Mouse (Mus musculus) hindbrain, embryonic 12.5 days (tissue): ENCODE results near the gene Kcne1. TPM values are rescaled to one million over a fixed set of nuclear protein-coding genes. Genes with fewer than 3 reads are reported as not detected.
A peak's percentile ranks its signal among the peaks of the same experiment; 100 is the strongest.

ENCODE experiments used
- ATAC-seq: fragments of 200-750 bp; cut with Nextera tagmentation; 2 replicates; pipeline ENCODE4 v1.8.0; 2017; ENCODE audit warnings: moderate TSS enrichment; ENCODE audit not compliant: low FRiP score
- H3K27ac ChIP-seq: fragments of 300-500 bp; sonication (generic); 2 replicates; pipeline ENCODE4 v1.5.1; 2016; ENCODE audit warnings: mild to moderate bottlenecking
- H3K27me3 ChIP-seq: fragments of 300-500 bp; sonication (generic); 2 replicates; pipeline ENCODE4 v1.6.1; 2016; ENCODE audit warnings: mild to moderate bottlenecking
- H3K36me3 ChIP-seq: fragments of 300-500 bp; sonication (generic); 2 replicates; pipeline ENCODE4 v1.6.1; 2016; ENCODE audit warnings: mild to moderate bottlenecking
- H3K4me1 ChIP-seq: fragments of 300-500 bp; sonication (generic); 2 replicates; pipeline ENCODE4 v1.6.1; 2016
- H3K4me2 ChIP-seq: fragments of 300-500 bp; sonication (generic); replicated peaks from 2 replicates; pipeline ENCODE4 v1.6.1; 2016; ENCODE audit warnings: mild to moderate bottlenecking
- H3K4me3 ChIP-seq: fragments of 300-500 bp; sonication (generic); 2 replicates; pipeline ENCODE4 v1.5.1; 2016; ENCODE audit warnings: mild to moderate bottlenecking
- H3K9ac ChIP-seq: fragments of 300-500 bp; sonication (generic); 2 replicates; pipeline ENCODE4 v1.6.1; 2016; ENCODE audit warnings: mild to moderate bottlenecking, moderate library complexity
- H3K9me3 ChIP-seq: fragments of 300-500 bp; sonication (generic); replicated peaks from 2 replicates; pipeline ENCODE4 v1.6.1; 2016; ENCODE audit warnings: mild to moderate bottlenecking
- WGBS: fragments of 180-500 bp; shearing (Covaris S2); methylation state at CpG from one replicate; pipeline ENCODE4 v1.1.7; 2016; 5-methylcytosine and 5-hydroxymethylcytosine counted together
- polyA plus RNA-seq: library from polyadenylated mRNA; unstranded; fragments of >200 nt; fragmentation: Nextera tagmentation; extraction: Ambion mirVana; gene quantifications from 2 replicates; pipeline ENCODE4 v1.2.1, GENCODE M21; 2016

Gene Kcne1
- polyA plus RNA-seq, 1 experiment from 2014 or later = 0.13 TPM

DNA sequence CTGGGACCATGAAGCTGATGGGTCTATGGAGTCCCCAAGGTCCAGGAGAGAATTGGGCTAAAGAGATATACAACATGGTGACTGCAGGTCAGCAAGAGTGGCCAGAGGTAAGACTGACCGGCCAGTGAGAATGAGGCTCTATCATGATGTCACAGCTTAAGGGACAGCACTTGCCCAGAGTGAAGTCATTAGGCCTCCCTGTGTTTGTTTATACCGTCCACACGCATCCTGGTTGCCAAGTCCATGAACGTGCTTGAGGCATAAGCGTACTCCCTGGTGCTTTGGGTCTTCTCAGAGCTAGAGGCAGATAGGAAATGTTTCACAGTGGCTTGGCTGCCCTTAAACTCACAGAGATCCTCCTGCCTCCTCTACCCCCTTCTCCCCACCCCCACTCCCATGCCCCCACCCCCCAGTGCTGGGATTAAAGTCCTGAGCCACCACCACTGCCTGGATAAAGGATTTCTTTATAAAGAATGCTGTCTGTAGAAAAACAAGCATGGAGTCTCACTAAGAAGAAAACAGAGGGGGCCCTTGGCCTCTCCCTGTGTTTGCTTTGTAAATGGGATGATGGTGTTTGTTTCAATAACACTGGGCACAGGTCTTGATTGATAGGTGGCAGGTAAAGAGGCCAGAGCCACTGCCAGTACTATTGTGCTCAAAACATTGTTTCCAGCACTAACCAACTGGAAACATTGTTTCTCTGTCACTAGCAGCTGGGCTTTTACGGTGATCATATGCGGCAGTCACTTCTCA lies 34.8 kb downstream of the Kcne1 start:
- no peak; the same call in 1 of the 2 replicates for ATAC-seq
- H3K27ac ChIP-seq = no peak overlapping the region
- H3K9me3 ChIP-seq = no peaks in the 10 kb centered on the region
- 30% methylated on average over 7 of the region's 7 CpGs for WGBS
- no peaks in the 10 kb centered on the region; the same call in 1 of the 2 replicates for H3K27me3 ChIP-seq
- peaks cover 13% of the 10 kb centered on the region for H3K4me1 ChIP-seq
- no peak overlapping the region for H3K4me3 ChIP-seq
- H3K4me2 ChIP-seq = no peak overlapping the region
- no peaks in the 10 kb centered on the region for H3K36me3 ChIP-seq
- no peak overlapping the region for H3K9ac ChIP-seq

DNA sequence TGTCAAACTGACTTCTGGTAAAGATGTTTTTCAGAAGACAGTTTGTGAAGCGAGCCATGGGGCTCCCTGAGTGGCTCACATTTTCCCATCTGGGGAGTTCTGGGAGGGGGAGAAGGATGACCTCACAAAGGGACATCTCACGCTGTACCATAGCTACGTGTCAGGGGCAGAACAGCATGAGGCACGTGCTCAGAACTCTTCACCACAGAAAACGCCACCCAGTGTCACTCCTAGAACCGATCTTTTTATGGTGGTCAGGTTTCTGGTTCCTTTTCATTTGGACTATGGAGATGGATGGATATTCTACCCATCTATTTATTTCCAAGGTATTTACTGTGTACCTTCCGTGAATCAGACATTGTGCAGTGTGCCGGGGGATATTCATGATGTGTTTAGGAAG lies 37.9 kb downstream of the Kcne1 start, which contains the start of gene Fam243:
Gene Fam243, minus strand, starts transcription at position 101 of the 400 bp plus-strand sequence.
- ATAC-seq = no peak
- Histone ChIP-seq H3K4me2 (no peak within 1 kb of the TSS), H3K9ac (no peak within 1 kb of the TSS), H3K4me3 (no peak within 1 kb of the TSS), H3K9me3 (no peaks in the 10 kb centered on the region), H3K4me1 (peaks cover 13% of the 10 kb centered on the region), H3K27me3 (no peaks in the 10 kb centered on the region), H3K27ac (no peak within 1 kb of the TSS), H3K36me3 (0 out of 2 replicates have a peak, but pooled peaks cover 3% of the 10 kb centered on the region)
- 88% methylated on average over 8 of the region's 8 CpGs for WGBS

DNA sequence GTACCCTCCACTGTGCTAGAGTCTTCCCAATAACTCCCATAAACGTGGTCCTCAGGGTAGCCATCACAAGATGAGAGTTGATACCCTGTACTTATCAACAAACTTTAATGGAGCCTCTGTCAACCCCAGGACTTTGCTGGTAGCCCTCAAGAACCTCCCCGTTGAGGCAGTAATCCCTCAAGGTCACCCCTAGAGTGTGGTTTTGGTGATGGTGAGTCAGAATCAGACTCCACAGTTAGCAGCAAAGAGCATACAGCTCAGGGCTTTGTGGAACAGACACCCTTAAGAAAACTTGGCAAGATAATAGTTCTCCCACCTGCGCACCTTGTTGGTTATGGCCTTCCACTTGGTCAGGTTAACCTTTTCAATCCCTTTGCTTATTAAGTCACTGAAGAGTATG lies 38.9 kb downstream of the Kcne1 start:
- no peak overlapping the region for H3K27ac ChIP-seq
- H3K4me2 ChIP-seq = no peak overlapping the region
- H3K9me3 ChIP-seq = no peaks in the 10 kb centered on the region
- no peaks in the 10 kb centered on the region for H3K27me3 ChIP-seq
- 83% methylated on average over 3 of the region's 3 CpGs for WGBS
- no peak for ATAC-seq
- H3K9ac ChIP-seq = no peak overlapping the region
- H3K36me3 ChIP-seq = 0 out of 2 replicates have a peak, but pooled peaks cover 3% of the 10 kb centered on the region
- H3K4me1 ChIP-seq = peaks cover 11% of the 10 kb centered on the region
- H3K4me3 ChIP-seq = no peak overlapping the region

DNA sequence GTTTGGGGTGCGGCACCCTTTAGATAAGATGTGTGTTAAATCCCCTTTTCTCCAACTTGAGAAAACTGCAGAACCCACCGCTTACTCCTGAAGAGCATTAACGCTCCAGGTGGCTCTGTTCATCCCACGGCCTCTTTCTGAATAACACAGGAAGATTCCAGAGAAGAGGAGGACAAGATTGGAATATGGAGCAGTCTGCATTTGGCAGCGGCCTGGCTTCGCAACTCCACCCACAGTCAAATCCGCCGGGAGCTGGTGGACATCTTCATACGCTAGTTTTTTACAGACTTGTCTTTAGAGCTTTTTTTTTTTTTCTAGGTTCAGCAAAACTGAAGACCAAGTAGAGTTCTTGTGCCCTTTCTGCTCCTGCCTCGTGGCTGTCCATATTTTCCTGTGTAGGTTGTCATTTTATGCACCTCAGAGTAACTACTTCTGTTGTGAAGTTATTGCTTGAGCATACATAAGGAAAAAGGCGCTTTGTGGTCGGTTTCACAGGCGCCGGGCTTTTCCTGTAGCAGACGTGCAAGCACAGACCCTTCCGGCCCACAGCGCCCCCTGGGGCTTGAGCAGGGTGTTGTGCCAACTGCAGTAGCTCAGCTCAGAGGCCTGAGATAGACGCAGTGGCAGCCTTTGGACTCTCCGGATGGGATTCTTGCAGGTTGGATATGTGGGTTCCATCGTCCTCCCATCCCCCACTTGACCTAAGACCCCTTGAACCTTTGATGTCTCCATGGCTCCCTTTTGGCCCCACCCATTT lies 39.7 kb downstream of the Kcne1 start:
- Histone ChIP-seq H3K4me3 (no peak overlapping the region), H3K9me3 (no peaks in the 10 kb centered on the region), H3K4me2 (no peak overlapping the region), H3K4me1 (peaks cover 4% of the 10 kb centered on the region), H3K27ac (no peak overlapping the region), H3K36me3 (0 out of 2 replicates have a peak, but pooled peaks cover 3% of the 10 kb centered on the region), H3K27me3 (no peaks in the 10 kb centered on the region), H3K9ac (no peak overlapping the region)
- ATAC-seq = no peak
- 70% methylated on average over 20 of the region's 20 CpGs for WGBS

DNA sequence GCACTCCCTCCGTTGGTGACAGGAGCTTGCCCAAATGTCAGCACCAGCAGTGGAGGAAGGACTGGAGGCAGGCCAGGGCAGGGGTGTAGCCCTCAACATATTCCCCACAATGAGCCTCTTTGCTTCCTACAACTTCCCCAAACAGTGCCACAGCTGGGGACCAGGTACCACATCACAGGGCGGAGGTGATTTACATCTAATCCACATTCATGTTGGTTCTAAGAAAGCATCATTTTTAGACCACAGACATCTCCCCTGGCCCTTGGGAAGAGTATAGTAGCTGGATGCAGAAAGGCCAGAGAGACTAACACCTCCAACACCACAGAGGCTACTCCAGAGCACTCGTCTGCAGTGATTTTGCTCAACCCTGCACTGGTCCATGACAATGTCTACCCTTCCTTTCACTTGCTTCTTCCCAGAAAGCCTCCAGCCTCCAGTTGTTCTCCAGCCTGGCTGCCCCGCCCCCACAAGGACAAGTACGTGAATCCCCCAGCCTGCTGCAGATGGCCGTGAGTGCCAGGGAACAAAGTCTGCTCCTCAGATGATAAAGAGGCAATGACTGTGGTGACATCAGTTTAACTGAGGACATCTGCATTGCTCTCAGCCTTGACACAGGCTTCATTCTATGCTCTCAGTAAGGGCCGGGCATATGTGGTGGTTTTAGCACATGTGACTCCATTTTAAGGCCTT lies 43.1 kb downstream of the Kcne1 start:
- no peaks in the 10 kb centered on the region for H3K4me1 ChIP-seq
- H3K36me3 ChIP-seq = peaks cover 25% of the 10 kb centered on the region
- no peaks in the 10 kb centered on the region for H3K27me3 ChIP-seq
- H3K27ac ChIP-seq = no peak overlapping the region
- H3K9me3 ChIP-seq = no peaks in the 10 kb centered on the region
- WGBS = 68% methylated on average over 7 of the region's 7 CpGs
- H3K4me2 ChIP-seq = no peak overlapping the region
- no peak for ATAC-seq
- no peak overlapping the region for H3K9ac ChIP-seq
- H3K4me3 ChIP-seq = no peak overlapping the region

DNA sequence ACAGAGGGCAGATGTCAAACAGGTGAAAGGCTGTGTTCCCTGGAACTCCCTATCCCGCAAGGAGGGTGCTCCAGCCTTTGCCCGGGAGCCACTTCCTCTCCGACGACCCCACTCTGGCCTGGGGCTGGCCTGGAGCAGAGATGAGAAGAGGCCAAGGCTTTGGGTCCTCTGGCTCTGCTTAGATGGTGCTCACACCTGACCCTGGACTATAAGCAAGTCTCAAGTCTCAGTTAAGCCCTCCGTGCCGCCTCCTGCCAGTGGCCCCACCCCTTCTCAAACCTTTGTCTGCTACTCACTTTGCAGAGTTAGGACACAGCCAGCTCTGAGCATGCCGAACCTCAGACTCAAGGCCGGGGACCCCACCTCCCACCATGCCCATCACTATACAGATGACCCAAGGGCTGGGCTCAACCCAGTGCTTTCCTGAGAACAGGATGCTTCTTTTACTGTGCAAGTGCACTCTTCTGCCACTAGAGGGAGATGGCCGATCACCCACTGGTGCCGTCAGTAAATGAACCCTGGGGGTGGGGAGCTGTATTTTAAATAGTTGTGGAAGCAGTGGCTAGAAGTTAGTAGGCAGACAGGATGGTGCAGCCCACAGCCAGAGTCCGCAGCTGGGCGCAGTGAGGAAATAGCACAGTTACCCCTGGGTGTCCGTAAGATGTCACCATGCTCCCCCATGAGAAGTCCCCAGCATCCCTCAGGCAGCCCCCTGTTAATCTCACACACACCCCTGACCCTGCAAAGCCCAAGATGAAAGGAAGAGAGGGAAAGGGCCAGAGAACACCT lies 45.1 kb downstream of the Kcne1 start:
- Histone ChIP-seq H3K27ac (no peak overlapping the region), H3K4me3 (no peak overlapping the region), H3K4me1 (peaks cover 5% of the 10 kb centered on the region; the same call in 1 of the 2 replicates), H3K36me3 (peaks cover 32% of the 10 kb centered on the region), H3K4me2 (no peak overlapping the region), H3K9me3 (no peaks in the 10 kb centered on the region), H3K27me3 (no peaks in the 10 kb centered on the region), H3K9ac (no peak overlapping the region)
- 55% methylated on average over 13 of the region's 13 CpGs for WGBS
- peak; percentile 80 for ATAC-seq

DNA sequence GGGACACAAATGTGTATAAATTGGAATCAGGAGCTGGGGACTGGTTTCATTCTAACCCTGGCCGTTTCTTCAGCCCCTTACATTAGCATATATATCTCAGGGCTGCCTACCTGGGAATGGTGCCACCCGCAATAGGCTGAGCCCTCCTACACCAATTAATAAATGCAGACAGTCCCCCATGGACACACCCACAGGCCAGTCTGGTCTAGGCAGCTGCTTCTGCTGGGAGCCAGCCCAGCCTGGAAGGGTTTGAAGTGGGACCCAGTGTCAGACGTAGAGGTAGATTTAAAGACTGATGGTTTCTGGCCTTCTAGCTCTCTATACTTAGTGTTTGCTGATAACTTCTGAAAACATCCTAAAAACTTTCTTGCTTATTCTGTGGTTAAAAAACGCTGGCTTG lies 50.1 kb downstream of the Kcne1 start:
- 44% methylated on average over 4 of the region's 4 CpGs for WGBS
- Histone ChIP-seq H3K36me3 (peaks cover 43% of the 10 kb centered on the region), H3K9me3 (no peaks in the 10 kb centered on the region), H3K27me3 (no peaks in the 10 kb centered on the region), H3K4me2 (no peak overlapping the region), H3K4me1 (peaks cover 6% of the 10 kb centered on the region; the same call in 1 of the 2 replicates), H3K9ac (no peak overlapping the region), H3K4me3 (no peak overlapping the region), H3K27ac (no peak overlapping the region)
- no peak for ATAC-seq

DNA sequence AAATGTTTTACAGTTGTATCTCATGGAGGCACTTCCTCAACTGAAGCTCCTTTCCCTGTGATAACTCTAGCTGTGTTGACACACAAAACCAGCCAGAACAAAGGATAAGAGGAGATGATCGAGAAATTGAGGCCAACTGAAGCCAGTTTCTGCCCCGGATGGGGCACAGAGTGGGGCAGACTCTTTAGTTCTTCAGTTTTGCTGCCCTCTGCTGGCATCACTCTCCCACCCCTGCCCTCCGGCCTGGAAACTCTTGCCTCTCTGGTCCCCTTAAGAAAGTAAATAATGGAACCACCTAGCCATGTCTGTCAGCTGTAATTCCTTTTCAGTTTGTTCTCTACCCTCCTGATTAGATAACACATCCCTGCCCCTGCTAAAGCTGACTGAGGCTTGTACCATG lies 51.3 kb downstream of the Kcne1 start:
- ATAC-seq = no peak
- no peak overlapping the region for H3K9ac ChIP-seq
- no peak overlapping the region for H3K27ac ChIP-seq
- no peak overlapping the region for H3K4me2 ChIP-seq
- H3K9me3 ChIP-seq = no peaks in the 10 kb centered on the region
- peaks cover 37% of the 10 kb centered on the region for H3K36me3 ChIP-seq
- H3K4me1 ChIP-seq = peaks cover 7% of the 10 kb centered on the region
- H3K27me3 ChIP-seq = no peaks in the 10 kb centered on the region
- WGBS = 81% methylated on average over 3 of the region's 3 CpGs
- no peak overlapping the region for H3K4me3 ChIP-seq

DNA sequence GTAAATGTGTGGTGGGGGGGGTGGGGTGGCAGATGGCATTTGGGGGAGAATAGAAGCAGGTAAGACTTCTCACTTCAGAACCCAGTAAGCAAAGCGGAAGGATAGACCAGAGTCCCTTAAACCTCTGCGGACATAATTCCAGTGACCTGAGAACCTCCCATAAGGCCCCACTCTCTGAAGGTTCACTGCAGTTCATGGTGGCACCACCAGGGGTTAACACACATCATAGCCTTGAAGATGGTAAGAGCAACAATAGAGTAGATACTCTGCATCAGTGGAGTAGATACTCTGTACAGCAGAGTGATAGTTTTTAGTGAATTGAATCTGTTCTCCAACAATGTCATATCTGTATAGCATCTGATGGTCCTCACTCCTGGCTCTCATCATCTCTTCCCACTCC lies 53.7 kb downstream of the Kcne1 start:
- Histone ChIP-seq H3K36me3 (peaks cover 15% of the 10 kb centered on the region), H3K4me2 (no peak overlapping the region), H3K9me3 (no peaks in the 10 kb centered on the region), H3K4me1 (peaks cover 22% of the 10 kb centered on the region), H3K27ac (no peak overlapping the region), H3K27me3 (no peaks in the 10 kb centered on the region), H3K9ac (no peak overlapping the region), H3K4me3 (no peak overlapping the region)
- no peak for ATAC-seq
- 95% methylated on average over 2 of the region's 2 CpGs for WGBS

DNA sequence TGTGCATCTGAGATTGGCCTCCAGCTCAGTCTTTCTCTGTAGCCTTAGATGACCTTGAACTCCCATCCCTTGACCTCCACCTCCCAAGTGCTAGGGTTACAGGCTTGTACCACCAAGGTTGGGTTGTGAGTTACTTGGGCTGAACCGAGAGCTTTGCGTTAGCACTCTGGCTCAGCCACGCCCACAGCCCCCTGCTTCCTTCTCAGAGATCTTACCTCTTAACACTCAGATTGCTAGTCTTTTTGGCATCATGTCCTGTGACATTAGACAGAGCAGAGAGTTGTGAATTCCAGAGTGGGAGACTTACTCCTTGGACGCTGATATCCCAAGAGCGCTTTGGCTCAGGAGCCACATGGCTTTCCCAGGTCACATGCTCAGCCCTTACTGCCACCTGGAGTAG lies 56.8 kb downstream of the Kcne1 start:
- 70% methylated on average over 5 of the region's 5 CpGs for WGBS
- H3K4me3 ChIP-seq = 0 out of 2 replicates have a peak overlapping the region, but pooled peaks have one; percentile 60
- no peaks in the 10 kb centered on the region for H3K9me3 ChIP-seq
- no peak overlapping the region for H3K27ac ChIP-seq
- H3K9ac ChIP-seq = peak overlapping the region; percentile 23; the same call in 1 of the 2 replicates
- peaks cover 10% of the 10 kb centered on the region for H3K36me3 ChIP-seq
- ATAC-seq = no peak
- no peaks in the 10 kb centered on the region for H3K27me3 ChIP-seq
- peaks cover 21% of the 10 kb centered on the region for H3K4me1 ChIP-seq
- peak overlapping the region; percentile 87 for H3K4me2 ChIP-seq

DNA sequence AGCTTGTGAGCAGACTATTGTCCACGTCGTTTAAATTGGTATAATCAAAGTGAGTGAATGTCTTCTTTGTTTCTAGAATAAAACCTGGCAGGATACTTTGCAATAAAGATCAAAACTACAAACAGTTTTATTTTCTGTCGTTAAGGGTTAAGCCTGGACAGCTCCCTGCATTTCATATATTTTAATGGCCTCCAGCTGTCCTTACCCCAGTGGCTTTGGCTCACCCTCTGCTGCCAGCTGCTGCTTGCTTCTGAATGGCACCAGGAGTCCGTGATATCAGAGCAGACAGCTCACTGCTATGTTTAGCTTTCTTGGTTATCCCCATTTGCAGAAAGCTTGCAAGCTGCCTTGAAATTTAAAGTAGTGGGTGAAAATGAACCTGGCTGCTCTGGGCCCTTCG lies 57.3 kb downstream of the Kcne1 start:
- Histone ChIP-seq H3K27me3 (no peaks in the 10 kb centered on the region), H3K4me1 (peaks cover 21% of the 10 kb centered on the region), H3K36me3 (peaks cover 6% of the 10 kb centered on the region), H3K27ac (peak overlapping the region; percentile 37), H3K9ac (peak overlapping the region; percentile 75), H3K4me2 (peak overlapping the region; percentile 87), H3K4me3 (peak overlapping the region; percentile 60), H3K9me3 (no peaks in the 10 kb centered on the region)
- no peak for ATAC-seq
- WGBS = 39% methylated on average over 5 of the region's 5 CpGs
